Mouse (Mus musculus): ENCODE measurements at regions not wholly inside any gene's neighbourhood (a gene's known extent, or its start where the extent isn't known, plus 50 kb on each side); places are given as distances from the start of the nearest gene placed in this dataset.

DNA sequence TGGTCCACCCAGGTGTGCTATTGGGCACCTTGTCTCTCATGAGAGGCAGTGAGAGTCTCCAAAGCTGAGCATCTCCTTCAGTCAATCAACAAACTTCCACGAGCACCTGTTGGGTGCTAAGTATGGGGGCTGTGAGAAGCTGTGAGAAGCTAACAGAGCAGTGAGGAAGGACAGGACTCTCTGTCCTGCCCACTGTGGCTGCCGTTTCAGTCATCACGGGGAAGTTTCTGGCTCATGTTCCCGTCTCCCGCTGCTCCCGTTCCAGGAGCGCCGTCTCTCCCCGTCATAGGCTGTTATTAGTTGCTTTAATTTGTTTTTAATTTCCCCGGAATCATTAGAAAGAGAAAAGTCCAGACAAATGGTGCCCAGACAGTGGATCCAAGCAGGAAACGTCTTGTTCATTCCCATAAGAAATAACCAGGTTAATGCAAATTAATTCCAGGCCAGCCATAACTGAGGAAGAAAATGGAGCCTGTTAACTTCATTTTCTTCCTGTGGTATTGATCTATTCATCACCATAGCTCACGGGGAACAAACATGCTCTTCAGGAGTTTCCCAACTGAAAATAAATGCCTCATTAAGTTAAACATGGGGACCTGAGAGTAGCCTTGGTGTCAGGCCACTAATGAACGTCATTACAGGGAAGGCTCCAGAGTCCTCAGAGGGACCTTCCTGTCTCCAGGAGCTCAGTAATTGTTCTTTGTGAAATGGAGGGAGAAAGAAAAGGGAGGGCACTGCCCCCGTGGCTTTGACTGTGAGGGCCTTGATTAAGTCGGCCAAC, 70.3 kb downstream of the Matn1 start:
- DNase-seq = no peak

DNA sequence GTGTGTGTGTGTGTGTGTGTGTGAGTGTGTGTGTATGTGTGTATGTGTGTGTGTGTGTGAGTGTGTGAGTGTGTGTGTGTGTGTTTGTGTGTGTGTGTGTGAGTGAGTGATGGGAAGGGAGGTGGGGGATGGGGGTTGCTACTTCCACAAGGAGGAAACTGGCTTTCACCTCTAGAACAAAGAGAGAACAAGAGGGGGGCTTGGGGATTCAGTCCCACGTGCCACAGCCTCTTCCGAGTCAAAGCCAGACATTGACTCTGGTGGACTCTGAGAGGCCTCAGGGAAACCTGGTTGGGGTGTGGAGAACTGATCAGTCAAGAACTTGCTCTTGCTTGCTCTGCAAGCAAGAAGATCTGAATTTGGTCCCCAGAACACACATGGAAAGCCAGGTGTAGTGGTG, 71.0 kb downstream of the Matn1 start:
- no peak for DNase-seq

DNA sequence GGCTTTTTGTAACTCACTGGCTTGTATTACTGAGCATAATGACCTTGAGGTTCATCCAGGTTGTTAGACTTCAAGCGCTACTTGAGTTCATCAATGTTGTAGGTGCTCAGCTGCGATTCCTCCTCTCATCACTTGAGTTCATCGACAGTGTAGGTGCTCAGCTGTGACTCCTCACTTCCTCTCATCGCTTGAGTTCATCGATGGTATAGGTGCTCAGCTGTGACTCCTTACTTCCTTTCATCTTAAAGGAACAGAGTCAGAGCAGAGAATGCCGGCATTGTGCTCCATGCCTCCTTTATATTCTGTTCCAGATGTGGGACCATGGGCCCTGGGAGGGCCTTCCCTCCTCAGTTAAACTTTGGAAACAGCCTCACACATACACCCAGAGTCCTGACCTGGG, 79.4 kb downstream of the Matn1 start:
- no peak for DNase-seq

DNA sequence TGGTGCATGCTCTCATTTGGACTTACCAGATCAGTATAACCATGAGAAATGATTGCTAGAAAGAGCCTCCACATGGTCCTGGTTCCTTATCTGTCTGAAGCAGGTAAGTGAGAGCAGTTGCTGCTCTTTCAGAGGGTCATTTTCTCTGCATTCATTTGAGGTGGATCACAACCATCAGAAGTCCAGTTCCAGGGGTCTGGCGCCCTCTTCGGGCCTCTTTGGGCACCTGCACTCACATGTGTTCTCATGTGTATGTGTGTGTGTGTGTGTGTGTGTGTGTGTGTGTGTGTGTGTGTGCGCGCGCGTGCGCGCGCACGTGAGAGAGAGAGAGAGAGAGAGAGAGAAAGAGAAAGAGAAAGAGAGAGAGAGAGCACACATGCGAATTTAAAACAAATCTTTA, 92.1 kb downstream of the Matn1 start:
- peak in 1 of 2 experiments; percentile 25 for DNase-seq

DNA sequence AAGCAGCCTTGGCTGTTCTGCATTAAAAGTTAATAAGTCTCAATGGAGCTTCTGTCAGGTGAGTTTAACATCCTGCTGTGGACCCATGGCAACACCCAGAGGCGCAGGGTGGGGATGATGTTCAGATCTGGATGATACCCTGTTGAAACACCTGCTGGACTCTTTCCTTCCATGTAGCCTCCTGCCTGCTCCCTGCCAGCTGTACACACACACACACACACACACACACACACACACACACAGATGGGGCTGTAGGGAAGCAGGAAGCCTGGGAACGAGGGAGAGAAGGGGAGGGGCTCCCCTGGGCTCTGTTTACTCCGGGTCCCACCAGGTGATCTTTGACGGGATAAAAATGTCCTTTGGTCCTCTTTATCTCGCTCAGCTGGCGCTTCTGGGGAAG, 93.0 kb downstream of the Matn1 start:
- DNase-seq = no peak

DNA sequence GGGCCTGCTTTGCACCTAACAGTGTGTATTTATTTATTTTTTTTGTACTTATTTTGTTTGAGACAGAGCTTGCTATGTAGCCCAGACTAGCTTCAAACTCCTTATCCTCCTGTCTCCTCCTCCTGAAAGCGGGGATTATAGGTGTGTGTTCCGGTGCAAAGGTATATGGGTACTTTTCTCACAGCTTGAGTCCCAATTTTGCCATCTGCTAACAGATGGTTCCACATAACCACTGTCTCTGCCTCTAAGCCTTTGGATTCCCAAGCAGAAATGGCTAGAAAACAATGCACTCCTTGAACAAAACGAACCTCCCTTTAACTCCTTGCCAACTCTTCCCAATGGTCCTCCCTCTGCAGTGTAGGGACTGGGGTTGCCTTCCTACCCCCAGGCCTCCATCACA, 95.5 kb downstream of the Matn1 start:
- peak in 1 of 2 experiments; percentile 8 for DNase-seq

DNA sequence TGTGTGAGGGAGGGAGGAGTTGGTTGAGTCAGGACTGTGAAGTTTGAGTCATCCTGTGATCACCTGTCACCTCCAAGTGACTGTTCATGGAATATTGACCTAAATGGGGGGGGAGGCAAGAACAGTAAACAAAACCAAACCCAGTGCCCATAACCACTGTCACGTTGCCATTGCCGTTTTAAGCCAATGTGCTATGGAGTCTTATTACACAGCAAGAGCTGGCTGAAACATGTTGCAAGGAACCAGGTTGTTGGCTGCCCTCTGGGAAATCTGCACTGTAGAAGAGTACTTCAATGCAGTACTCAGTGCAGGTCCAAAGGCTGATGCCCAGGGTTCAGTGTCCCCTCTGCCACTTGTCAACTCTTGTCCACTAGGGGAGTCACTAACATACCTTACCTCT, 97.0 kb downstream of the Matn1 start:
- DNase-seq = no peak

DNA sequence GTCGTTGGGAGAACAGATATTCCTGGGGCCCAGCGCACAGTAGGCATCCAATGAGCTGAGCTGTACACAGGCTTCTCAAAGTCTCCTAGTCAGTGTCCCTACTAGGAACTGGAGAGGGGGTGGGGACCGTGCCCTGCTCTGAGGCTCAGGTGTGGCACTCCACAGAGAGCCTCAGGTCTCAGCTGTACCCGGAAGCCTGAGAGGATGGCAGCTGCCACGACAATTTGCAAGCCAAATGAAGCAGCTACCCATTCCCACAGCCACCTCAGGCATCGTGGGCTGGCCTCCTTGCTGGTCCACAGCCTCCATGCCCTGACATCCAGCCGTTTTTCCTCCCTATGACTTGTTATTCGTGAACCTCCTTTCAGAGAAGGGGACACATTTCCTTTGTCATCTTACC, 101.9 kb downstream of the Matn1 start:
- peak; percentile 39 to 54 for DNase-seq

DNA sequence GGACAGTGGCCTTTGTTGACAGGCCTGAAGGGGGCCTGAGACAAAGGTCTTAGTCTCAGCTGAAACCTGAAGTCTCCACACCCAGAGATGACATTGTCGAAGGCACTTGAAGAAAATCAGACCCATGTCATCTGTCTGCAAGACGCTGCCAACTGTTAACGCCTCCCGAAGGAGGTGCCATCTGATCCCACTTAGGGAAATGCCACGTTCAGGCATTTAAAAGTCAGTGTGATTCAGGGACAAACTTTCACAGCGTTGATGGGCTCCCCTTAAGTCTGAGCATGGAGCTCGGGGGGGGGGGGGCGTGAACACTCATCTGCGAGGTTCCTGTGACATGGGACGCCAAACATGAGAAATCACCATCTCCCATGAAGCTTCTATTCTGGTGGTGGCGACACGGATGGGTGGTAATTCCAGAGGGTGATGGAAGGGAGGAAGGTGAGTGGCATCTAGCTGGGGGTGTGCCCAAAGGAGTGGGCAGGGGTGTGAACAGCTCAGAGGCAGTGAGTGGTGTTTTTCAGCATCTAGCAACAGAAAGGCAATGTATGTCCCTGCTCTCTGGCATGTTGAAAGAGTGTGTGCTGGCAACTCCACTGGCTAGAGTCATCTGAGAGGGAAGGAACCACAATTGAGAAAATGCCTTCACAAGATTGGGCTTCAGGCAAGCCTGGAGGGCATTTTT, 102.9 kb downstream of the Matn1 start:
- peak in 1 of 2 experiments; percentile 6 for DNase-seq

DNA sequence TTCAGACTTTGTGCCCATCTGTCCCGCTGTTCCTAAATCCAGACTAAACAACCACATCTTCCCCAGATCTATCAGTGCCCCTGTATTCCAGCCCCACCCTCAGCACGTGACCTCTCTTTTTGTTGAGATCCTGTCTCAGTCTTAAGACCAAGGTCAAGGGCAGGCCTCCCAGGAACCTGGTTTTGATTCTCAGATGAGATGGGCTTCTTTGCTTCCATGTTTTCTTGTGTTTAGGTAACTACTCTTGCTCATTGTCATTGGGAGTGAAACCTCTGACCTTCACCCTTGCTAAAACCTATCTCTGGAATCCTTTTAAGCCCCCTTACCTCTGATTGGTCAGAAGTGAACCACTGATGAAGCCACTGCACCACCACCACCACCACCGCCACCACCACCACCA, 112.1 kb downstream of the Matn1 start:
- DNase-seq = no peak

DNA sequence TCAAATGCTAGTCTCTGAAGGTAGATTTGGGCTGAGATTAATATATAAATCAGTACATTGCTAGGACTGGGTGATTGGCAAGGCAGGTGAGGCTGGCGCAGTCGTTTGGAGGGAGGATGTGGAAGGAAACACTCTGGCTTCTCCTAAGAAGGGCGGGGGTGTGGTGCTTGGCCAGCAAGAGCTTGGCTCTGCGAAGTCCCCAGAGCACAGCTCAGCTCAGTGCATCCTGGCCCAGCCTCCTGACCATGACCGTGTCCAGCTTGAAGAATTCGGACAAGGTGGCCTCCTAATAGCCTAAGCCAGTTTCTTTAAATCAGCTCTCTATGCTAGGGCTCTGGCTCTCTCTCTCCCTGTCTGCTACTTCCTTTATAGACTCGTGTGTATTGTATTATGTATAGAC, 115.4 kb downstream of the Matn1 start:
- peak; percentile 52 to 56 for DNase-seq

DNA sequence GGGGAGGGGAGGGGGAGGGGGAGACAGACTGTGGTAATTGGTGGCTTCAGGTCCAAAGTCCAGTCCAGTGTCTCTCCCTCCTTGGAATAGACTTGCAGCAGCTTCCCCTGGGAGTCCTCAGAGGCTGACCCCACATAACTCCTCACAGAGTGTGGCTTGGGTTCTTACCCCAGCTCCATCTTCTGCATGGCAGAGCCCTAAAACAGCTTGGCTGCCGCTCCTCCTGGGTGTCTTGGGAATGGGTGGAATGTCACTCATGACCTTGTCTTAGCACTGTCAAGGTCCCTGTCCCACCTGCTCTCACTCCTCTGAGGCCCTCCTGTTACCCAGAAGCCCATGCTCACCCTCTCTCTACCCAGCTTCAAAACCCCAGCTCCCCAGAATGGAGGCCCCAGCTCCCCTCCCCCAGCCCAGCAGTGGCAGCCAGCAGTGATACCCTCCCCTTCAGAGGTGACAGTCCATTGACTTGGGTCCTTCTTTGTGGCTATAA, 116.1 kb downstream of the Matn1 start:
- no peak for DNase-seq

DNA sequence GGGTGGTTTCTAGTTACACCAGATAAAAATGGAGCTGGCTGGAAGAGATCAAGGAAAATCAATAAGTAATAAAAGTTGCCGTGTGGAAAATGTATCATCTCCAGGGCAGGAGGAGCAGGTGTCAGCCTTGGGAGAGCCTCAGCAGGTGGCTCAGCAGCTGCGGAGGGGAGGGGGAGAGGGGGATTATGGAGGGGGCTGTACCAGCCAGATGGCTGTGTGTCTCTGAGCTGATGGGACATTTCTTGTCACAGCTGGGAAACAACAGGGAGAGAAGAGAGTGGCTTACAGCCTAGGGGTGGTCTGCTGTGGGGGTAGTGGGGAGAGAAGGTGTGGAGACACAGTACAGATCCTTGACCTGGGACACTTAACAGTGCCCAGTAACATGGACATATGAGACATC, 116.5 kb downstream of the Matn1 start:
- no peak for DNase-seq

DNA sequence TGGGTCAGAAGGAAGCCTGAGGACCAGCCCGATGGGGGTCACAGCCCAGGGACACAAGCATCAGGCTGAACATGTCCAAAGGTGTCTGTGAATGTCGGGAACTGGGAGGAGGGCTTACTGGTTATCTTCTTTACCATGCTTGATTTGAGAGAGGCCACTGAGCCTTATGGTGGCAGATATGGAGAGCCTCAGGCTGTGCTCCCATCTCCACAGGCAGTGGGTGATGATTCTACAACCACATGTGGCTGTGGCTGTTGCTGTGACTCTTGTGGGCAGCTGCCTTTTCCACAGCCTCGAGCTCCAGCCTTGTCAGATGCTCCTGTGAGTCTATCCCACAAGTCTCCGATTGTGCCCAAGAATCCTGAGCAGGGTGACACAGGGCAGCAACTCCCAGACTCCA, 118.4 kb downstream of the Matn1 start:
- no peak for DNase-seq

DNA sequence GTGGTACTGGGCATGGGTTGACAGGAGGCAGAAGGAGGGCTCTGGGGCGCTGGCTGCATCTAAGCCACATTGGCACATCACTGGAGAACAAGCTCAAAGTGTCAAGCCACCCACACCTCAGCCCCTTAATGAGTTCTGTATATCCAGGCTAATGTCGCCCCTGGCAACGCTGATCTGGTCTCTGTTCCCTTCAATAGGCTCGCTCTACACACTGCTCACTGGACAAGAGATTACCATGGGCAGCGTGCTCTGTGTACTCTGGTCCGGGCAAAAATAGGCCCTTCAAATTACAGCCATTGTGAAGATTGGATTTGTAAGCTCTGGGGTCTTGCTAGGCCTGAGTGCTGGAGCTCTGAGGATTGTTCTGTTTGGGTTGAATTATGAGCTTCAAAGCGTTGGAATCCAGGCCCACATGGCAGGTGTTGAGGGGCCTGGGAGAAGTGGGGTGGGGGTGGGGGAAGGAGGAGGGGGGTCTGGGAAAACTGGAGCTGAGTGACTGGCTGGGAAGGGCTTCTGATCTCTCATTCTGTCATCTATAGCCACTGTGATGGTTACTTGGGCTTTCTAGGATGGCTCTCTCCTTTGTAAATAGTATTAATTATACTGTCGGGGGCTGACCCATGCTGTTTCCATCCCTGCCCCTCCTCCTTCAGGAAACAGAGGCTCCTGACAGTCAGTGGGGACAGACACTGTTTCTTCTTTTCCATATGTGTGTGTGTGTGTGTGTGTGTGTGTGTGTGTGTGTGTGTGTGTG, 122.2 kb downstream of the Matn1 start:
- no peak for DNase-seq

DNA sequence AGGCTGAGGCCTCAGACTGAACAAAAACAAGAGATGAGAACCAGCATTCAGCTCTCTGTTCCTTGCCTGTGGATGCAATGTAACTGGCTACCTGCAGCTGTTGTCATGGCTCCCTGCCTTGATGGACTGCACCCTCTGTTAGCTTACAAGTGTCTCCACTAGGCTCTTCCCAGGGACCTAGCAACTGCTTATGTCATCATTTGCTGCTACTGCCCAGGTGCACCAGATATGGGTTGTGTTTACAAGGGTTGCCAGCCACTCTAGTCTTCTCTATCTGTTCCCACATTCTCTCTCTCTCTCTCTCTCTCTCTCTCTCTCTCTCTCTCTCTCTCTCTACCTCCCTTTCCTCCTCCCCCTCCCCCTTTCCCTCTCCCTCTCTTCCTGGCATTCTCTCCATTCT, 126.4 kb downstream of the Matn1 start:
- DNase-seq = no peak

DNA sequence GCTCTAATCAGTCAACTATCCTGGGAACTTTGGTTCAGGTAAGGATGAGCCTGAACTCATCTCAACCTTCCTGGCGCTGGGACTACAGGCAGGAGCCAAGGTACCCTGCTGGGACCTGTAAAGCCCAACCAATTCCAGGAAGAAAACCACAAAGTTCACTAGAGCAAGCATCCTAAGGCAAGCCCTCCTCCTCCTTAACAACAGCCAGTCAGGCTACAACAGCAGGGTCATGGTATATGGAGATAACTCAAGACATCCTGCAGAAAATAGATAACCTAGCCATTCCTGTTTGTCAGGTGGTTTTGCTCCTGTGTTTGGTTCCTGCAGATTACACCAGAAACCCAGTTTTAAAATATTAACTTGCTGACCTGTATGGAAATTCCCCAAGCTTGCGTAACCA, 128.4 kb downstream of the Matn1 start:
- DNase-seq = no peak

DNA sequence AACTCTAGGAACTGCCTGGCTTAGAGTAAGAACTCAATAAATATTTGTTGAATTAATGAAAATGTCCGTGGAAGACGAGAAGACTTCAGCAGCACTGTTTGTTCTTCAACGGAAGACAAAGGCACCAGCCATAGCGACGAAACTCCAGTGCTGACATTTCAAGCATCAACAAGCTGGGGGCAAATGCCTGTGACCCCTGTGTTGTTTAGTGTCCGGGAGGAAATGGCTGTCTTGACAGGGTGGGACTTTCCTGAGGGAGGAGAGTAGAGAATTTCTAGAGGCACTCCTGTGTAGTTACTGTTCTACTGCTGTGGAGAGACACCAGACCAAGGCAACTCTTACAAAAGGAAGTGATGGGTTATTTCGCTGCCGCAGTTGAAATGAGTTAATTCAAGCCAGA, 129.2 kb downstream of the Matn1 start:
- no peak for DNase-seq

DNA sequence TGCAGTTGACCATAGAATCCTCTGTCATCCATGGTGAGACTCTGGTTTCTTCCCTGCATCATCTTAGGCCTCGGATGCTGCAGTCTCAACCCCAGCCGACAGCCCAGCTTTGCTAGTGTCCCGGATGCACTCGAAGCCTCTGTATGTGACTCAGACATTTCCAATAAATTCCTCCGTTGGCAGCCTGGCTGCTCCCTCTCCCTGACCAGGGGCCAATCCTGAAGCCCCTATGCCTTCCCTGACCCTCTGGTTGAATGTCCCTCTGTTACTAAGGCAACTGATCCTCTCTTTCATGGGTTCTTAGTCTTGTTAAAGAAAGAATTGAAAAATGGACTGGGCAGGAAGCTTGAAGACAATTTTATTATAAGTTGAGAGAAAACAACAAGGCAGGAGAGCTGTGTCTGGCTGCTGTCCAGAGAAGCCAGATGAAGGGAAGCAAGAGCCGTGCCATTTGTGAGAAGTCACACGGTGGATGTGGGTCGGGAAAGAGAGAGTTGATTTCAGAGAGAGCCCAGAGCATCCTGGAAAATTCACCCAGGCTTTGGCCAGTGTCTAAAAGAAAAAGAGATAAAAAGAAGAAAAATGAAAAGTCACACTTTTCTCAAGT, 131.2 kb downstream of the Matn1 start:
- peak; percentile 46 for DNase-seq

DNA sequence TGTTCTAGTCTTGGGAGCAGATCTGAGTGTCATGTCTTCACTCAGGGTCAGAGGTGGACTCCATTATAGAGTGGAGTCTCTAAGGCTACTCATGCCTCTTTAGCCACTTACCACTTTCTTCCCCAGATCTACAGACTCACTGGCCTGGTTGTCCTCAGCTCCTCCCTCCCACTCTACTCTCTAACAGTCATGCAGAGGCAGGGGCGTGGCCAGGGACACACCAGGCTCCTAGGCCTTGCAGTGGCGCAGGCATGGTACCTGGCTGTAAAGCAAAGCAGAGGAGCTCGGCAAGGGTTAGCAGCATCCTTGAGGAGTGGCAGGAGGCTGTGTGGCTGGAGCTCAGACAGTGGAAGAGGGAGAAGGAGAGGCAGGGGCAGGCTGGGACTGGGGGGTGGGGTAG, 132.4 kb downstream of the Matn1 start:
- DNase-seq = no peak

DNA sequence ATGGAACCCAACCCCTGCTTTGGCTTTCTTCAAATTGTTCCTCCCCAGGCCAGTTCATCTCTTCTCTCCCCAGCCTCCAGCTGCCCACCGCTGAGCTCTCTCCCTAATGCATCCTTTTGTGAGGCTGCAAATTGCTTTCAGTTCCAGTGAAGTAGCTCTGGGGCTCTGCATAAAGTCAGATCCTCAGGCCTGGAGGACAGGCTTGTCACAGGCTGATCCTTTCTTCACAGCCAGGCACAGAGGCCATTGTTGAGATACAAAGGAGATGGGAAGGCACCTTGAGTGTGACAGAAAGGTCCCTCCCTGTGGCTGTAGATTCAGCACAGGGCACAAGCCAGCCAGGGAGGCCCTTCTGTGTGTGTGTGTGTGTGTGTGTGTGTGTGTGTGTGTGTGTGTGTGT, 135.9 kb downstream of the Matn1 start:
- DNase-seq = no peak

DNA sequence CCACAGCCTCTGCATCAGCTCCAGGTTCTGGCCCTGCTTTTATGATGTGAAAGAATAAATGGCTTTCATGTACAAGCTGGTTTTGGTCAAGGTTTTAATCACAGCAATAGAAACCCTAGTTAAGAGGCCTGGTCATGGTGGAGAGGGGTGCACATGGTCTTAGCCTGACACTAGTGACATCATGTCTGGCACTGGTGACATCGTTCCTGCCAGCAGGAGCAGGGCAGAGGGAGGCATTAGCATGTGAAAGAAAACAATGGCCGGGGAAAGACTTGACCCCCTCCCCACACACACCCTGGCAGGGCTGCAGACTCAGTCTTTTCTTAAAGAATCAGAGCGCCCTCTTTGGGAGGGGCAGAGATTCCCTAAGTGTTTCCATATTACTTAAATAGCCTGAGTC, 139.2 kb downstream of the Matn1 start:
- no peak for DNase-seq

DNA sequence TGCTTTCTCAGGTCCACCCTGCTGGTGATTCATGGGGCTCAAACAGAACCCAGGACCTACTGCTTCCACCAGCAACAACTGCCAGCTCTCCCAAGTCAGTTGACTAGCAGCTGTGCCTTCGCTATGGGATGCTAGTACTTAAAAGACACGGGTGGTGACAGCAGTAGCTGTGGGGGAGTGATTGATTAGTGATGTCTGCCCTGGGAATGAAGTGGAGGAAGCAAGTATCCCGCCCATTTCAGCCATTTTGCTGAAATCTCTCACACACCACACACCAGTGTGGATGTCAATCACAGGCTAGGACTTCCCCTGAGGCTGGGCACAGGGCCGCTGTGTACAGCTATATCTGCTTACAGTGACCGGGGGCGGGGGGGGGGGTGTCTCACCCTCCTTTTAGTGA, 153.2 kb downstream of the Matn1 start:
- DNase-seq = no peak
